Mouse (Mus musculus) MEL (cell line): ENCODE data around the gene Pgam1. TPM values are rescaled to one million over a fixed set of nuclear protein-coding genes. Genes with fewer than 3 reads are reported as not detected.

Experiments
- DNase-seq: peaks from one replicate; pipeline ENCODE4 v3.0.0; 2011; ENCODE audit warnings: low read depth, low spot score
- H3K27ac ChIP-seq: 2 replicates; pipeline ENCODE4 v1.5.1; 2012; ENCODE audit warnings: low read depth, mild to moderate bottlenecking, control low read depth, low read length, moderate library complexity; ENCODE audit not compliant: control insufficient read depth
- H3K27me3 ChIP-seq, 2 experiments: fragments of 150-350 bp in 1 of 2; sonication (generic) in 1 of 2; 2 replicates each; pipeline ENCODE4 v1.6.1; 2012; ENCODE audit warnings: low read length in 2 of 2, mild to moderate bottlenecking in 2 of 2, improper control_type of control experiment in 1 of 2, moderate library complexity in 1 of 2; ENCODE audit not compliant: insufficient read depth in 2 of 2, control insufficient read depth in 1 of 2
- H3K36me3 ChIP-seq, 2 experiments: 2 replicates each; pipeline ENCODE4 v1.6.1; 2012 to 2014; ENCODE audit warnings: low read length in 2 of 2, improper control_type of control experiment in 1 of 2, inconsistent platforms in 1 of 2, mild to moderate bottlenecking in 1 of 2; ENCODE audit not compliant: insufficient read depth in 2 of 2, control insufficient read depth in 1 of 2
- H3K4me1 ChIP-seq, 2 experiments: fragments of 150-350 bp in 1 of 2; sonication (generic) in 1 of 2; 2 replicates each; pipeline ENCODE4 v1.6.1; 2012; ENCODE audit warnings: low read length in 2 of 2, improper control_type of control experiment in 1 of 2, mild to moderate bottlenecking in 1 of 2; ENCODE audit not compliant: insufficient read depth in 2 of 2, control insufficient read depth in 1 of 2
- H3K4me3 ChIP-seq, 2 experiments: fragments of 150-350 bp in 1 of 2; sonication (generic) in 1 of 2; 2 replicates each; pipeline ENCODE4 v1.5.1; 2012; ENCODE audit warnings: low read depth in 2 of 2, low read length in 2 of 2, mild to moderate bottlenecking in 2 of 2, moderate library complexity in 2 of 2, control low read depth in 1 of 2, improper control_type of control experiment in 1 of 2; ENCODE audit not compliant: control insufficient read depth in 1 of 2, insufficient read depth in 1 of 2
- H3K79me2 ChIP-seq: 2 replicates; pipeline ENCODE4 v1.6.1; 2012; ENCODE audit warnings: mild to moderate bottlenecking, low read length, moderate library complexity; ENCODE audit not compliant: control insufficient read depth, poor library complexity, insufficient read depth
- H3K9ac ChIP-seq: 2 replicates; pipeline ENCODE4 v1.6.1; 2012; ENCODE audit warnings: low read depth, mild to moderate bottlenecking, control low read depth, low read length, moderate library complexity; ENCODE audit not compliant: control insufficient read depth, poor library complexity, severe bottlenecking
- H3K9me3 ChIP-seq: fragments of 150-350 bp; sonication (generic); replicated peaks from 2 replicates; pipeline ENCODE4 v1.6.1; 2012; ENCODE audit warnings: mild to moderate bottlenecking, low read length, improper control_type of control experiment, moderate library complexity; ENCODE audit not compliant: insufficient read depth
- BHLHE40 ChIP-seq: IDR thresholded peaks from 2 replicates; pipeline ENCODE4 v1.6.1; 2012; ENCODE audit warnings: low read depth, mild to moderate bottlenecking, inconsistent platforms, low read length, improper control_type of control experiment, borderline replicate concordance
- CHD1 ChIP-seq: IDR thresholded peaks from 2 replicates; pipeline ENCODE4 v1.6.1; 2012; ENCODE audit warnings: low read depth, mild to moderate bottlenecking, inconsistent platforms, low read length, improper control_type of control experiment
- CHD2 ChIP-seq: IDR thresholded peaks from 2 replicates; pipeline ENCODE4 v1.6.1; 2011; ENCODE audit warnings: low read length, improper control_type of control experiment
- E2F4 ChIP-seq: IDR thresholded peaks from 2 replicates; pipeline ENCODE4 v1.6.1; 2011; ENCODE audit warnings: low read depth, low read length, improper control_type of control experiment, borderline replicate concordance
- EP300 ChIP-seq, 2 experiments: IDR thresholded peaks; 2 replicates each; pipeline ENCODE4 v1.6.1; 2011; ENCODE audit warnings: improper control_type of control experiment in 2 of 2, low read length in 2 of 2, low read depth in 1 of 2, mild to moderate bottlenecking in 1 of 2
- ETS1 ChIP-seq: IDR thresholded peaks from 2 replicates; pipeline ENCODE4 v1.6.1; 2012; ENCODE audit warnings: low read depth, mild to moderate bottlenecking, inconsistent platforms, low read length, improper control_type of control experiment, moderate library complexity
- GABPA ChIP-seq: IDR thresholded peaks from 2 replicates; pipeline ENCODE4 v1.6.1; 2012; ENCODE audit warnings: low read depth, mild to moderate bottlenecking, inconsistent platforms, low read length, improper control_type of control experiment, moderate library complexity
- HCFC1 ChIP-seq: IDR thresholded peaks from 2 replicates; pipeline ENCODE4 v1.6.1; 2012; ENCODE audit warnings: low read depth, mild to moderate bottlenecking, inconsistent platforms, low read length, improper control_type of control experiment, moderate library complexity
- JUND ChIP-seq: IDR thresholded peaks from 2 replicates; pipeline ENCODE4 v1.6.1; 2011; ENCODE audit warnings: low read depth, mild to moderate bottlenecking, improper control_type of control experiment, low read length
- MAFK ChIP-seq: IDR thresholded peaks from 2 replicates; pipeline ENCODE4 v1.6.1; 2011; ENCODE audit warnings: low read depth, mild to moderate bottlenecking, low read length, improper control_type of control experiment, borderline replicate concordance
- MAX ChIP-seq: IDR thresholded peaks from 2 replicates; pipeline ENCODE4 v1.6.1; 2011; ENCODE audit warnings: low read length, improper control_type of control experiment
- MXI1 ChIP-seq: IDR thresholded peaks from 2 replicates; pipeline ENCODE4 v1.6.1; 2011; ENCODE audit warnings: mild to moderate bottlenecking, low read depth, low read length, improper control_type of control experiment
- MYB ChIP-seq: IDR thresholded peaks from 2 replicates; pipeline ENCODE4 v1.6.1; 2011; ENCODE audit warnings: mild to moderate bottlenecking, low read depth, low read length, improper control_type of control experiment
- MYC ChIP-seq: IDR thresholded peaks from 2 replicates; pipeline ENCODE4 v1.6.1; 2011; ENCODE audit warnings: low read depth, mild to moderate bottlenecking, low read length, improper control_type of control experiment, moderate library complexity
- NELFE ChIP-seq: IDR thresholded peaks from 2 replicates; pipeline ENCODE4 v1.6.1; 2011; ENCODE audit warnings: low read depth, low read length, improper control_type of control experiment
- NRF1 ChIP-seq: IDR thresholded peaks from 2 replicates; pipeline ENCODE4 v1.6.1; 2014; ENCODE audit warnings: low read depth, mild to moderate bottlenecking, inconsistent platforms, low read length, improper control_type of control experiment, moderate library complexity; ENCODE audit not compliant: poor library complexity, insufficient read depth, severe bottlenecking
- RCOR1 ChIP-seq: IDR thresholded peaks from 2 replicates; pipeline ENCODE4 v1.6.1; 2012; ENCODE audit warnings: low read depth, mild to moderate bottlenecking, inconsistent platforms, low read length, improper control_type of control experiment
- SMC3 ChIP-seq: IDR thresholded peaks from 2 replicates; pipeline ENCODE4 v1.6.1; 2011; ENCODE audit warnings: low read depth, low read length, improper control_type of control experiment
- TBP ChIP-seq: IDR thresholded peaks from 2 replicates; pipeline ENCODE4 v1.8.0; 2011; ENCODE audit warnings: low read depth, low read length, improper control_type of control experiment
- UBTF ChIP-seq: IDR thresholded peaks from 2 replicates; pipeline ENCODE4 v1.6.1; 2012; ENCODE audit warnings: low read depth, mild to moderate bottlenecking, inconsistent platforms, low read length, improper control_type of control experiment, moderate library complexity, borderline replicate concordance; ENCODE audit not compliant: insufficient read depth
- ZC3H11A ChIP-seq: IDR thresholded peaks from 2 replicates; pipeline ENCODE4 v1.6.1; 2012; ENCODE audit warnings: low read depth, mild to moderate bottlenecking, inconsistent platforms, low read length, improper control_type of control experiment
- ZKSCAN1 ChIP-seq: IDR thresholded peaks from 2 replicates; pipeline ENCODE4 v1.6.1; 2012; ENCODE audit warnings: low read depth, mild to moderate bottlenecking, inconsistent platforms, low read length, improper control_type of control experiment, moderate library complexity
- ZNF384 ChIP-seq: IDR thresholded peaks from 2 replicates; pipeline ENCODE4 v1.6.1; 2012; ENCODE audit warnings: low read depth, mild to moderate bottlenecking, inconsistent platforms, low read length, improper control_type of control experiment
- polyA plus RNA-seq, 2 experiments: library from polyadenylated mRNA; stranded (reverse) in 1 of 2; unstranded in 1 of 2; fragments of >175 nt in 1 of 2; fragments of >200 nt in 1 of 2; gene quantifications; 2 replicates each; pipeline versions ENCODE4 v1.2.1 to v1.2.4; 2012; ENCODE audit warnings: low replicate concordance in 2 of 2, low read depth in 1 of 2; ENCODE audit not compliant: insufficient read length in 2 of 2, insufficient read depth in 1 of 2, missing spikeins in 1 of 2
- total RNA-seq: library from RNA; depleted of rRNA; stranded (reverse); fragments of 300-350 nt; gene quantifications from 2 replicates; pipeline ENCODE4 v1.2.3, GENCODE M21; 2012

Pgam1 gene
- total and polyA plus RNA-seq, 3 experiments, result 220 to 756 (median 267) TPM

GRCm38 (mm10) chr19:41907079-41907760 lies 4.5 kb upstream of the Pgam1 start (continued):
- TF ChIP-seq MYC, result peak; percentile 78; the same call in 1 of the 2 replicates
- TF ChIP-seq BHLHE40, result no peak
- TF ChIP-seq UBTF, result no peak
- no peak for TF ChIP-seq TBP
- TF ChIP-seq RCOR1, result peak; percentile 41; the same call in 1 of the 2 replicates
- TF ChIP-seq MAX, result peak; percentile 58; the same call in 1 of the 2 replicates
- peak in 1 of 2 experiments; percentile 8; a peak in 2 of 4 replicates for TF ChIP-seq EP300 (IDR thresholded peaks at IDR 0.05; ENCODE audit: low read depth in 1 of 2, low read length in 2 of 2)
- no peak for TF ChIP-seq MYB
- no peak; the same call in 1 of the 2 replicates for TF ChIP-seq ETS1
- TF ChIP-seq MXI1, result peak; percentile 23; the same call in 1 of the 2 replicates
- TF ChIP-seq CHD2, result no peak
- TF ChIP-seq SMC3, result no peak

DNA sequence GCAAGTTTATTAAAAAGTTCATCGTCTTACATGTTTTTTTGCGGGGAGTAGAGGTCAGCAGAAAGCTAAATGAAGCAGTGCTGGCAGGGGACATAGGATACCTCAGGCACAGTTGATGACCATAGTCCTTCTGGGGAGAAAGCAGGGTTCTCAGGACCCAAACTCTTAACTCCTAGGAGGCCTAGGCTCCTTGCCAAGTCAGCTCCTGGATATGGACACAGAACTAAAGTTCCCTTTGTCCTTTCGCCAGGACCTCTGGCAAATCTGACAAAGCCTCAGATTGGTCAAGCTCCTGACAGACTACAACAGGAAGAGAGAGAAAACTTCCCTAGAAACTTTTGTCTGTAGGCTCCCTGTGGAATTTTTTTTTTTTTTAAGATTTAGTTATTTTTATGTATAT lies 3.0 kb upstream of the Pgam1 start:
- H3K9ac ChIP-seq, result no peak overlapping the region
- H3K79me2 ChIP-seq, result peaks cover 18% of the 10 kb centered on the region
- DNase-seq, result peak; percentile 39
- H3K36me3 ChIP-seq, result peaks cover 2 to 40% of the 10 kb centered on the region in 2 experiments; a peak in 3 of 4 replicates
- H3K4me3 ChIP-seq, result no peak overlapping the region
- no peaks in the 10 kb centered on the region for H3K27me3 ChIP-seq
- TF ChIP-seq NELFE (no peak), ZNF384 (peak; percentile 76)
- no peak overlapping the region for H3K27ac ChIP-seq
- H3K4me1 ChIP-seq, result peaks cover 15 to 43% of the 10 kb centered on the region in 2 experiments
- H3K9me3 ChIP-seq, result no peaks in the 10 kb centered on the region

DNA sequence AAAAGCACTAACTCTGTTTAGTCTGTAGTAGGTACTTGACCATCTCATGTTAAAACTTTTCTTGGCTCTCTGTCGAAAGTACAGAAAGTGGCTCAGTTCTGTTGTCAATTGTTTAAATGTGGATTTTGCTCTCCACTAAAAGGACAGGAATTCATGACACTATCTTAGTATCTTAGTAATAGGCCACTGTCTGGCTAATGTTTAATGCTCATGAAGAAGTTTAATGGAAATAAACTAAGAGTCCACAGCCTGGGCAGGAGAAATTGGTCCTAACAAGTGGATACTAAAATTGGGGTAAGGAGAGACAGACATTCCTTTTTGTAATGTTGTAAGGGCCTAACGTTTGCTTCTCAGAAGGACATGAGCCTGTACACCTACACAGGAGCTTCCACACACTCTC lies 1.3 kb upstream of the Pgam1 start:
- TF ChIP-seq E2F4, result no peak
- TF ChIP-seq MAFK, result no peak
- TF ChIP-seq ZKSCAN1, result no peak
- TF ChIP-seq CHD1, result no peak
- TF ChIP-seq MYC, result no peak
- no peak for TF ChIP-seq SMC3
- no peak for TF ChIP-seq JUND
- TF ChIP-seq GABPA, result no peak
- TF ChIP-seq NRF1, result no peak
- TF ChIP-seq HCFC1, result no peak
- no peak for TF ChIP-seq ZC3H11A
- H3K4me1 ChIP-seq, result peaks cover 20 to 45% of the 10 kb centered on the region in 2 experiments
- DNase-seq, result no peak
- H3K27ac ChIP-seq, result no peak overlapping the region
- peaks cover 11 to 51% of the 10 kb centered on the region in 2 experiments; a peak in 3 of 4 replicates for H3K36me3 ChIP-seq
- H3K4me3 ChIP-seq, result no peak overlapping the region
- H3K9me3 ChIP-seq, result no peaks in the 10 kb centered on the region
- no peaks in the 10 kb centered on the region for H3K27me3 ChIP-seq
- H3K79me2 ChIP-seq, result peaks cover 33% of the 10 kb centered on the region
- H3K9ac ChIP-seq, result no peak overlapping the region
